Comparison of ENCODE assay signal across 12 mouse cellular contexts in genomic region chr13:29631342-29631741, GRCm38 (mm10).
DNase-seq lines count a peak whose midpoint lies in the region; ATAC-seq and TF ChIP-seq lines count a peak whose summit lies in the region.
"Had no signal": no experiment of that assay in that cellular context is flagged by ENCODE, and none has a peak within 500 bp of the region (broad histone marks: within the 10 kb centered on the region; RNA-seq: fewer than 3 reads in every experiment).

No protein-coding gene starts in this region.

- no peaks in the 10 kb centered on the region for H3K9me3 ChIP-seq in heart, embryonic 12.5 days (replicated peaks)
- no peaks in the 10 kb centered on the region for H3K9me3 ChIP-seq in lung, postnatal 0 days (ENCODE audit: low read length)
- no peaks in the 10 kb centered on the region for H3K9me3 ChIP-seq in forebrain, embryonic 10.5 days
- H3K9me3 ChIP-seq: limb, embryonic 13.5 days had no signal

- intact Hi-C loops in gastrocnemius, adult 2 months (cut with DNase I), result loop anchor here (10.0 kb wide), 1 partner anchor 163 kb away; no protein-coding TSS in a partner anchor

- peak; percentile 36; the same call in 1 of the 2 replicates for ATAC-seq in heart, embryonic 12.5 days (ENCODE audit: insufficient number of reproducible peaks, low FRiP score)
- peak; percentile 40 for ATAC-seq in lung, postnatal 0 days
- ATAC-seq: activated CD4-positive, CD25-positive, alpha-beta regulatory T cell, adult 4 months had no signal

- H3K36me3 ChIP-seq in heart, embryonic 12.5 days, result no peaks in the 10 kb centered on the region
- H3K36me3 ChIP-seq in lung, postnatal 0 days (ENCODE audit: insufficient read depth, low read length), result no peaks in the 10 kb centered on the region
- H3K36me3 ChIP-seq in forebrain, embryonic 10.5 days (replicated peaks), result no peaks in the 10 kb centered on the region
- H3K36me3 ChIP-seq: limb, embryonic 13.5 days had no signal

- H3K4me2 ChIP-seq in heart, embryonic 12.5 days, result peak overlapping the region; percentile 42
- H3K4me2 ChIP-seq in lung, postnatal 0 days (replicated peaks; ENCODE audit: low read depth, low read length), result no peak overlapping the region
- H3K4me2 ChIP-seq: limb, embryonic 13.5 days had no signal

- H3K9ac ChIP-seq in heart, embryonic 12.5 days, result no peak overlapping the region
- no peak overlapping the region for H3K9ac ChIP-seq in lung, postnatal 0 days (replicated peaks; ENCODE audit: low read depth)
- H3K9ac ChIP-seq: limb, embryonic 13.5 days had no signal

- peak overlapping the region; percentile 37 for H3K4me3 ChIP-seq in gastrocnemius, adult 2 months
- H3K4me3 ChIP-seq in heart, embryonic 12.5 days, result no peak overlapping the region
- no peak overlapping the region for H3K4me3 ChIP-seq in lung, postnatal 0 days (ENCODE audit: low read depth, low read length)
- no peak overlapping the region for H3K4me3 ChIP-seq in forebrain, embryonic 10.5 days
- H3K4me3 ChIP-seq: limb, embryonic 13.5 days had no signal

- peaks cover 40% of the 10 kb centered on the region for H3K4me1 ChIP-seq in heart, embryonic 12.5 days (replicated peaks)
- H3K4me1 ChIP-seq in lung, postnatal 0 days (ENCODE audit: insufficient read depth, low read depth, low read length), result 0 out of 2 replicates have a peak, but pooled peaks cover 3% of the 10 kb centered on the region
- peaks cover 7% of the 10 kb centered on the region for H3K4me1 ChIP-seq in forebrain, embryonic 10.5 days

- DNase-seq in adrenal gland, postnatal 10 days, result peak; percentile 15
- DNase-seq in adrenal gland, postnatal 4 days (ENCODE audit: low spot score in 2 of 2), result no peak
- DNase-seq in gastrocnemius, adult 2 months, result peak; percentile 76
- peak; percentile 73 for DNase-seq in lung, postnatal 0 days (ENCODE audit: low spot score)
- DNase-seq in cerebellum, adult 9-10 months, result no peak
- DNase-seq in Muller cell, postnatal 12 days (ENCODE audit: inconsistent ontology term), result no peak
- DNase-seq in forebrain, embryonic 10.5 days (ENCODE audit: extremely low spot score, low spot score), result no peak
- DNase-seq: kidney, adult 8-10 months; thymus, postnatal 25 days had no signal

- no peaks in the 10 kb centered on the region for H3K27me3 ChIP-seq in heart, embryonic 12.5 days (replicated peaks)
- H3K27me3 ChIP-seq in lung, postnatal 0 days (replicated peaks; ENCODE audit: insufficient read depth, low read length), result no peaks in the 10 kb centered on the region
- H3K27me3 ChIP-seq in forebrain, embryonic 10.5 days (ENCODE audit: poor library complexity, severe bottlenecking), result no peaks in the 10 kb centered on the region
- H3K27me3 ChIP-seq: limb, embryonic 13.5 days had no signal

- H3K27ac ChIP-seq in gastrocnemius, adult 2 months, result peak overlapping the region; percentile 79
- H3K27ac ChIP-seq in heart, embryonic 12.5 days (ENCODE audit: poor library complexity, severe bottlenecking), result peak overlapping the region; percentile 71
- no peak overlapping the region for H3K27ac ChIP-seq in lung, postnatal 0 days (ENCODE audit: low read length)
- no peak overlapping the region for H3K27ac ChIP-seq in forebrain, embryonic 10.5 days
- H3K27ac ChIP-seq: limb, embryonic 13.5 days had no signal

- TF ChIP-seq CTCF in gastrocnemius, adult 2 months (IDR thresholded peaks at IDR 0.05), result no peak
- no peak for TF ChIP-seq CTCF in lung, postnatal 0 days (IDR thresholded peaks at IDR 0.05)

- no peak for TF ChIP-seq EP300 in lung, postnatal 0 days (IDR thresholded peaks at IDR 0.05)

- WGBS in heart, embryonic 12.5 days, result 16% methylated on average over 5 of the region's 5 CpGs
- WGBS in lung, postnatal 0 days, result 56% methylated on average over 5 of the region's 5 CpGs
- 87% methylated on average over 5 of the region's 5 CpGs for WGBS in forebrain, embryonic 10.5 days

Comparison
In these comparisons a context has a peak if more than half of its experiments do, and no peak if none do; other contexts are left out.
1. DNase-seq: peak in adrenal gland, postnatal 10 days (single experiment), gastrocnemius, adult 2 months (single experiment) and lung, postnatal 0 days (single experiment); none in adrenal gland, postnatal 4 days (0 of 2), cerebellum, adult 9-10 months (single experiment), Muller cell, postnatal 12 days (single experiment) and forebrain, embryonic 10.5 days (single experiment).
2. H3K27ac ChIP-seq: peak in gastrocnemius, adult 2 months (single experiment) and heart, embryonic 12.5 days (single experiment); none in lung, postnatal 0 days (single experiment) and forebrain, embryonic 10.5 days (single experiment).